In genomic region chr7:100036050-100036449, GRCm38 (mm10) we compare ENCODE assay signal across 24 mouse cellular contexts. TPM values are rescaled to one million over a fixed set of nuclear protein-coding genes. Genes with fewer than 3 reads are reported as not detected.
DNase-seq lines count a peak whose midpoint lies in the region; ATAC-seq and TF ChIP-seq lines count a peak whose summit lies in the region.
"Had no signal": no experiment of that assay in that cellular context is flagged by ENCODE, and none has a peak within 500 bp of the region (broad histone marks: within the 10 kb centered on the region; RNA-seq: fewer than 3 reads in every experiment).

No protein-coding gene starts in this region.

- H3K4me2 ChIP-seq in forebrain, embryonic 13.5 days, result no peak overlapping the region
- H3K4me2 ChIP-seq in forebrain, postnatal 0 days (ENCODE audit: low read depth), result no peak overlapping the region
- H3K4me2 ChIP-seq in kidney, postnatal 0 days (ENCODE audit: low read length), result no peak overlapping the region
- no peak overlapping the region for H3K4me2 ChIP-seq in midbrain, embryonic 14.5 days (ENCODE audit: low read length)
- no peak overlapping the region for H3K4me2 ChIP-seq in midbrain, embryonic 15.5 days

- H3K27me3 ChIP-seq in forebrain, embryonic 13.5 days, result no peaks in the 10 kb centered on the region
- no peaks in the 10 kb centered on the region for H3K27me3 ChIP-seq in forebrain, postnatal 0 days (ENCODE audit: insufficient read depth, low read length)
- H3K27me3 ChIP-seq in kidney, postnatal 0 days (ENCODE audit: insufficient read depth, low read length), result no peaks in the 10 kb centered on the region
- H3K27me3 ChIP-seq in midbrain, embryonic 14.5 days (ENCODE audit: control insufficient read depth, insufficient read depth, low read length), result no peaks in the 10 kb centered on the region
- no peaks in the 10 kb centered on the region for H3K27me3 ChIP-seq in midbrain, embryonic 15.5 days (replicated peaks)
- H3K27me3 ChIP-seq: Patski had no signal

- no peak for ATAC-seq in forebrain, embryonic 13.5 days
- no peak for ATAC-seq in forebrain, postnatal 0 days
- ATAC-seq in kidney, postnatal 0 days (replicated peaks; ENCODE audit: low FRiP score, low read depth), result no peak
- ATAC-seq in midbrain, embryonic 14.5 days (ENCODE audit: low FRiP score, low TSS enrichment), result no peak
- no peak for ATAC-seq in midbrain, embryonic 15.5 days (replicated peaks)
- ATAC-seq: inflammation-experienced regulatory T-cells, adult 6 months had no signal

- 65% methylated on average over 7 of the region's 7 CpGs for WGBS in forebrain, embryonic 13.5 days
- WGBS in forebrain, postnatal 0 days, result 55% methylated on average over 7 of the region's 7 CpGs
- WGBS in kidney, postnatal 0 days, result 70% methylated on average over 7 of the region's 7 CpGs
- 71% methylated on average over 7 of the region's 7 CpGs for WGBS in midbrain, embryonic 14.5 days
- 80% methylated on average over 7 of the region's 7 CpGs for WGBS in midbrain, embryonic 15.5 days

- no peaks in the 10 kb centered on the region for H3K9me3 ChIP-seq in forebrain, embryonic 13.5 days (replicated peaks)
- no peaks in the 10 kb centered on the region for H3K9me3 ChIP-seq in forebrain, postnatal 0 days (ENCODE audit: low read length)
- no peaks in the 10 kb centered on the region for H3K9me3 ChIP-seq in kidney, postnatal 0 days (replicated peaks; ENCODE audit: low read length)
- H3K9me3 ChIP-seq in midbrain, embryonic 14.5 days (ENCODE audit: control insufficient read depth, low read length), result no peaks in the 10 kb centered on the region
- H3K9me3 ChIP-seq in midbrain, embryonic 15.5 days, result no peaks in the 10 kb centered on the region
- H3K9me3 ChIP-seq: heart, embryonic 10.5 days had no signal

- no peak for TF ChIP-seq CTCF in forebrain, postnatal 0 days (IDR thresholded peaks at IDR 0.05; ENCODE audit: low read depth)
- no peak for TF ChIP-seq CTCF in kidney, postnatal 0 days (IDR thresholded peaks at IDR 0.05; ENCODE audit: low read depth)

- no peak for DNase-seq in forebrain, postnatal 0 days
- peak; percentile 25 for DNase-seq in kidney, postnatal 0 days (ENCODE audit: low spot score)
- DNase-seq in kidney, postnatal 4 days, result no peak
- peak; percentile 19 for DNase-seq in midbrain, embryonic 14.5 days
- DNase-seq in spleen, postnatal 4 days (ENCODE audit: low spot score in 2 of 2), result no peak
- DNase-seq: adrenal gland, postnatal 36 days; heart, postnatal 4 days; kidney, adult 18-20 months; lung, postnatal 14 days; retina, postnatal 1 day; right cerebral cortex, postnatal 25 days; spleen, adult 18-20 months had no signal

- no peak overlapping the region for H3K9ac ChIP-seq in forebrain, embryonic 13.5 days
- H3K9ac ChIP-seq in forebrain, postnatal 0 days, result no peak overlapping the region
- no peak overlapping the region for H3K9ac ChIP-seq in kidney, postnatal 0 days (ENCODE audit: low read depth, low read length)
- H3K9ac ChIP-seq in midbrain, embryonic 14.5 days (replicated peaks; ENCODE audit: low read length), result no peak overlapping the region
- H3K9ac ChIP-seq in midbrain, embryonic 15.5 days, result no peak overlapping the region

- no peak overlapping the region for H3K4me3 ChIP-seq in forebrain, embryonic 13.5 days
- H3K4me3 ChIP-seq in forebrain, postnatal 0 days (ENCODE audit: low read depth, low read length), result no peak overlapping the region
- no peak overlapping the region for H3K4me3 ChIP-seq in kidney, postnatal 0 days (replicated peaks; ENCODE audit: low read depth, low read length)
- H3K4me3 ChIP-seq in midbrain, embryonic 14.5 days (replicated peaks; ENCODE audit: low read depth, low read length), result no peak overlapping the region
- H3K4me3 ChIP-seq in midbrain, embryonic 15.5 days, result no peak overlapping the region
- H3K4me3 ChIP-seq: heart, embryonic 10.5 days had no signal

- peak overlapping the region; percentile 31; the same call in 1 of the 2 replicates for H3K27ac ChIP-seq in forebrain, embryonic 13.5 days
- no peak overlapping the region for H3K27ac ChIP-seq in forebrain, postnatal 0 days (ENCODE audit: low read depth, low read length)
- H3K27ac ChIP-seq in kidney, postnatal 0 days, result no peak overlapping the region
- no peak overlapping the region for H3K27ac ChIP-seq in midbrain, embryonic 14.5 days (replicated peaks; ENCODE audit: low read depth, low read length)
- no peak overlapping the region for H3K27ac ChIP-seq in midbrain, embryonic 15.5 days
- H3K27ac ChIP-seq: heart, embryonic 10.5 days had no signal

- no peaks in the 10 kb centered on the region for H3K36me3 ChIP-seq in forebrain, embryonic 13.5 days (ENCODE audit: poor library complexity, severe bottlenecking)
- H3K36me3 ChIP-seq in forebrain, postnatal 0 days (ENCODE audit: insufficient read depth), result no peaks in the 10 kb centered on the region
- no peaks in the 10 kb centered on the region for H3K36me3 ChIP-seq in kidney, postnatal 0 days (ENCODE audit: insufficient read depth, low read length)
- no peaks in the 10 kb centered on the region for H3K36me3 ChIP-seq in midbrain, embryonic 14.5 days (ENCODE audit: control insufficient read depth, insufficient read depth, low read length)
- no peaks in the 10 kb centered on the region for H3K36me3 ChIP-seq in midbrain, embryonic 15.5 days (replicated peaks)
- H3K36me3 ChIP-seq: heart, embryonic 10.5 days had no signal

- 0 out of 2 replicates have a peak, but pooled peaks cover 6% of the 10 kb centered on the region for H3K4me1 ChIP-seq in forebrain, embryonic 13.5 days
- no peaks in the 10 kb centered on the region for H3K4me1 ChIP-seq in forebrain, postnatal 0 days (ENCODE audit: insufficient read depth)
- 0 out of 2 replicates have a peak, but pooled peaks cover 7% of the 10 kb centered on the region for H3K4me1 ChIP-seq in kidney, postnatal 0 days (replicated peaks; ENCODE audit: insufficient read depth, low read length)
- no peaks in the 10 kb centered on the region for H3K4me1 ChIP-seq in midbrain, embryonic 14.5 days (ENCODE audit: control insufficient read depth, insufficient read depth, low read length)
- no peaks in the 10 kb centered on the region for H3K4me1 ChIP-seq in midbrain, embryonic 15.5 days

RNA-seq across cellular contexts. Expression of gene Chrdl2, which starts 30.1 kb away (rescaled TPM):
- polyA plus RNA-seq in forebrain, embryonic 13.5 days (2015; fragmentation: Nextera tagmentation; extraction: Ambion mirVana), result not detected in 2 replicates
- total RNA-seq in forebrain, postnatal 0 days (2014; rRNA removed), result not detected in 2 replicates
- polyA plus RNA-seq in forebrain, postnatal 0 days (2015; fragmentation: Nextera tagmentation; extraction: Ambion mirVana), result 0.15 and 0.67 TPM in 2 replicates
- 0.22 and 0.32 TPM in 2 replicates for polyA plus RNA-seq in kidney, postnatal 0 days (2015; fragmentation: Nextera tagmentation; extraction: Ambion mirVana)
- polyA plus RNA-seq in midbrain, embryonic 14.5 days (2014; fragmentation: Nextera tagmentation; extraction: Ambion mirVana), result not detected in 2 replicates
- polyA plus RNA-seq in midbrain, embryonic 15.5 days (2015; fragmentation: Nextera tagmentation; extraction: Ambion mirVana), result 0.34 TPM in 1 of 2 replicates, not detected in the other
- total RNA-seq: adrenal gland, adult 18-20 months; adrenal gland, postnatal 36 days; granulocyte monocyte progenitor cell, adult 5-6 weeks; heart, postnatal 4 days; layer of hippocampus, adult 18-20 months; liver, adult 2 months; megakaryocyte-erythroid progenitor cell, adult 5-6 weeks had no signal
- polyA plus RNA-seq: heart, embryonic 16.5 days; inflammation-experienced regulatory T-cells, adult 6 months; liver, embryonic 16.5 days had no signal

RNA-seq across cellular contexts. Expression of gene Rnf169, which starts 55.8 kb away (rescaled TPM):
- 3.8 and 5.5 TPM in 2 replicates for polyA plus RNA-seq in forebrain, embryonic 13.5 days (2015; fragmentation: Nextera tagmentation; extraction: Ambion mirVana)
- total RNA-seq in forebrain, postnatal 0 days (2014; rRNA removed), result 23.6 and 24.9 TPM in 2 replicates
- polyA plus RNA-seq in forebrain, postnatal 0 days (2015; fragmentation: Nextera tagmentation; extraction: Ambion mirVana), result 2.6 and 4.3 TPM in 2 replicates
- polyA plus RNA-seq in kidney, postnatal 0 days (2015; fragmentation: Nextera tagmentation; extraction: Ambion mirVana), result 4.4 and 5.0 TPM in 2 replicates
- polyA plus RNA-seq in midbrain, embryonic 14.5 days (2014; fragmentation: Nextera tagmentation; extraction: Ambion mirVana), result 6.4 and 6.7 TPM in 2 replicates
- 5.7 and 6.2 TPM in 2 replicates for polyA plus RNA-seq in midbrain, embryonic 15.5 days (2015; fragmentation: Nextera tagmentation; extraction: Ambion mirVana)

Comparison
In these comparisons a context has a peak if more than half of its experiments do, and no peak if none do; other contexts are left out.
1. DNase-seq: peak in kidney, postnatal 0 days (single experiment) and midbrain, embryonic 14.5 days (single experiment); none in forebrain, postnatal 0 days (single experiment), kidney, postnatal 4 days (0 of 2) and spleen, postnatal 4 days (0 of 2).